Mouse (Mus musculus): ENCODE data around the gene Nars2. TPM values are rescaled to one million over a fixed set of nuclear protein-coding genes. Genes with fewer than 3 reads are reported as not detected.

Gene Nars2
- total and polyA plus RNA-seq, 2 experiments from 2014 or later: 11.8 to 17.8 TPM

GRCm38 (mm10) chr7:97085291-97085690 lies 134.0 kb downstream of the Nars2 start:
- Histone ChIP-seq H3K4me3 (ENCODE audit: low read depth, low read length) (no peak overlapping the region), H3K9me3 (replicated peaks; ENCODE audit: control insufficient read depth, low read length) (no peaks in the 10 kb centered on the region), H3K4me1 (ENCODE audit: control insufficient read depth, insufficient read depth) (peaks cover 4% of the 10 kb centered on the region; the same call in 1 of the 2 replicates), H3K4me2 (ENCODE audit: low read depth, low read length) (no peak overlapping the region), H3K27me3 (ENCODE audit: control insufficient read depth, insufficient read depth, low read length) (no peaks in the 10 kb centered on the region), H3K36me3 (replicated peaks; ENCODE audit: control insufficient read depth, insufficient read depth, low read length) (no peaks in the 10 kb centered on the region), H3K9ac (replicated peaks; ENCODE audit: low read depth, low read length) (no peak overlapping the region), H3K27ac (ENCODE audit: low read depth) (no peak overlapping the region)
- TF ChIP-seq CTCF (IDR thresholded peaks at IDR 0.05; ENCODE audit: low read depth) (peak; percentile 52), EP300 (IDR thresholded peaks at IDR 0.05; ENCODE audit: low read depth) (no peak)
- ATAC-seq (ENCODE audit: insufficient read depth, low read depth) (no peak), DNase-seq (ENCODE audit: low spot score) (peak; percentile 58)
- WGBS: 15% methylated on average over 4 of the region's 4 CpGs

GRCm38 (mm10) chr7:97094241-97094640 lies 142.9 kb downstream of the Nars2 start:
- TF ChIP-seq EP300 (IDR thresholded peaks at IDR 0.05; ENCODE audit: low read depth) (no peak), CTCF (IDR thresholded peaks at IDR 0.05; ENCODE audit: low read depth) (no peak)
- no peak for DNase-seq (ENCODE audit: low spot score)
- Histone ChIP-seq H3K9me3 (replicated peaks; ENCODE audit: control insufficient read depth, low read length) (no peaks in the 10 kb centered on the region), H3K4me1 (ENCODE audit: control insufficient read depth, insufficient read depth) (no peaks in the 10 kb centered on the region), H3K4me3 (ENCODE audit: low read depth, low read length) (no peak overlapping the region), H3K36me3 (replicated peaks; ENCODE audit: control insufficient read depth, insufficient read depth, low read length) (no peaks in the 10 kb centered on the region), H3K27me3 (ENCODE audit: control insufficient read depth, insufficient read depth, low read length) (no peaks in the 10 kb centered on the region), H3K27ac (ENCODE audit: low read depth) (no peak overlapping the region), H3K4me2 (ENCODE audit: low read depth, low read length) (no peak overlapping the region), H3K9ac (replicated peaks; ENCODE audit: low read depth, low read length) (no peak overlapping the region)
- 67% methylated on average over 3 of the region's 3 CpGs for WGBS
- no peak for ATAC-seq (ENCODE audit: insufficient read depth, low read depth)

DNA sequence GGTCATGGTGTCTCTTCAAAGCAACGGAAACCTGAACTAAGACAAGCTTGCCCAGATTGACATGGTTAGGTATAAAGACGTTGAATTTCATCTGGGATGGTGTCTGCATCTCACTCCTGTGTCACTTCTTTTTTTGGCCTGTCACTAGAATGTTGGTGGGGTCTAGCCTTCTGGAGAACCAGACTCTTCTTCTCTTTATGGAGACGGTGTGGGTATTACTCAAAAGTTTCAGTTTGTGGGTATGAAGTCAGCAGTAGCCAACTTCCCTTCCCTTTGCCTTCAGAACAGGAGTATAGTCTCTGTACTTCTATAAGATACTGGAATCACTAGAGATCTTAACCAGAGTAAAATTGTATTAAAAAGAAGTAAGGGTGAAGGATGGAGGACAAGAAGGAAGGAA lies 156.8 kb downstream of the Nars2 start:
- Histone ChIP-seq H3K4me2 (ENCODE audit: low read depth, low read length) (no peak overlapping the region), H3K9ac (replicated peaks; ENCODE audit: low read depth, low read length) (no peak overlapping the region), H3K27me3 (ENCODE audit: control insufficient read depth, insufficient read depth, low read length) (no peaks in the 10 kb centered on the region), H3K4me3 (ENCODE audit: low read depth, low read length) (no peak overlapping the region), H3K4me1 (ENCODE audit: control insufficient read depth, insufficient read depth) (peaks cover 9% of the 10 kb centered on the region), H3K9me3 (replicated peaks; ENCODE audit: control insufficient read depth, low read length) (no peaks in the 10 kb centered on the region), H3K27ac (ENCODE audit: low read depth) (no peak overlapping the region), H3K36me3 (replicated peaks; ENCODE audit: control insufficient read depth, insufficient read depth, low read length) (no peaks in the 10 kb centered on the region)
- no peak for DNase-seq (ENCODE audit: low spot score)
- 88% methylated on average over 3 of the region's 3 CpGs for WGBS
- no peak for ATAC-seq (ENCODE audit: insufficient read depth, low read depth)
- no peak for TF ChIP-seq CTCF (IDR thresholded peaks at IDR 0.05; ENCODE audit: low read depth)
- TF ChIP-seq EP300 (IDR thresholded peaks at IDR 0.05; ENCODE audit: low read depth): no peak

Other genes with a start within 250 kb of the Nars2 start
- 13.4 and 20.9 TPM in 2 replicates for gene Gab2, start 130.1 kb downstream of the Nars2 start, total RNA-seq (2014; rRNA removed; ENCODE audit: low replicate concordance)
- gene Gab2, start 130.1 kb downstream of the Nars2 start, polyA plus RNA-seq (2015; fragmentation: Nextera tagmentation; extraction: Ambion mirVana): 4.3 and 4.9 TPM in 2 replicates

All from heart, postnatal 0 days (tissue).